Mouse (Mus musculus): ENCODE data around the gene Adcy9. TPM values are rescaled to one million over a fixed set of nuclear protein-coding genes. Genes with fewer than 3 reads are reported as not detected.

Adcy9 gene
- polyA plus RNA-seq, 1 experiment from 2014 or later: 10.4 TPM

- 97% methylated on average over 4 of the region's 4 CpGs for WGBS (ENCODE audit: missing documents)
- H3K79me2 ChIP-seq (ENCODE audit: inconsistent target): peaks cover 98% of the 10 kb centered on the region
- no peak overlapping the region for H3K27ac ChIP-seq
- no peak overlapping the region for H3K4me3 ChIP-seq (ENCODE audit: inconsistent target)
- peaks cover 7% of the 10 kb centered on the region; the same call in 1 of the 2 replicates for H3K36me3 ChIP-seq (ENCODE audit: inconsistent target)
Measured at GRCm38 (mm10) chr16:4412298-4412697, 8.0 kb downstream of the Adcy9 start.

- Histone ChIP-seq H3K4me3 (ENCODE audit: inconsistent target) (no peak overlapping the region), H3K79me2 (ENCODE audit: inconsistent target) (peaks cover 97% of the 10 kb centered on the region), H3K36me3 (ENCODE audit: inconsistent target) (peaks cover 7% of the 10 kb centered on the region; the same call in 1 of the 2 replicates), H3K27ac (no peak overlapping the region)
- 40% methylated on average over 2 of the region's 2 CpGs for WGBS (ENCODE audit: missing documents)
Measured at GRCm38 (mm10) chr16:4411296-4411695, 9.0 kb downstream of the Adcy9 start.

- Histone ChIP-seq H3K4me3 (ENCODE audit: inconsistent target) (no peak overlapping the region), H3K27ac (no peak overlapping the region), H3K36me3 (ENCODE audit: inconsistent target) (peaks cover 5% of the 10 kb centered on the region; the same call in 1 of the 2 replicates), H3K79me2 (ENCODE audit: inconsistent target) (peaks cover 82% of the 10 kb centered on the region)
- 95% methylated on average over 2 of the region's 2 CpGs for WGBS (ENCODE audit: missing documents)
Measured at GRCm38 (mm10) chr16:4407536-4407935, 12.8 kb downstream of the Adcy9 start.

- H3K27ac ChIP-seq: no peak overlapping the region
- H3K4me3 ChIP-seq (ENCODE audit: inconsistent target): no peak overlapping the region
- no peaks in the 10 kb centered on the region; the same call in 1 of the 2 replicates for H3K36me3 ChIP-seq (ENCODE audit: inconsistent target)
- WGBS (ENCODE audit: missing documents): 93% methylated on average over 4 of the region's 4 CpGs
- peaks cover 76% of the 10 kb centered on the region for H3K79me2 ChIP-seq (ENCODE audit: inconsistent target)
Measured at GRCm38 (mm10) chr16:4406706-4407105, 13.6 kb downstream of the Adcy9 start.

GRCm38 (mm10) chr16:4406047-4406586, 14.2 kb downstream of the Adcy9 start:
- no peak overlapping the region for H3K27ac ChIP-seq
- H3K4me3 ChIP-seq (ENCODE audit: inconsistent target): no peak overlapping the region
- H3K36me3 ChIP-seq (ENCODE audit: inconsistent target): no peaks in the 10 kb centered on the region; the same call in 1 of the 2 replicates
- peaks cover 76% of the 10 kb centered on the region for H3K79me2 ChIP-seq (ENCODE audit: inconsistent target)
- WGBS (ENCODE audit: missing documents): 89% methylated on average over 6 of the region's 6 CpGs

- no peak overlapping the region for H3K27ac ChIP-seq
- no peaks in the 10 kb centered on the region; the same call in 1 of the 2 replicates for H3K36me3 ChIP-seq (ENCODE audit: inconsistent target)
- H3K4me3 ChIP-seq (ENCODE audit: inconsistent target): no peak overlapping the region
- whole genome bisulfite sequencing (ENCODE audit: missing documents): 53% methylated on average over 8 of the region's 8 CpGs
- peaks cover 76% of the 10 kb centered on the region for H3K79me2 ChIP-seq (ENCODE audit: inconsistent target)
Measured at GRCm38 (mm10) chr16:4404933-4405761, 15.2 kb downstream of the Adcy9 start.

GRCm38 (mm10) chr16:4401109-4401508, 19.2 kb downstream of the Adcy9 start:
- Histone ChIP-seq H3K27ac (no peak overlapping the region), H3K79me2 (ENCODE audit: inconsistent target) (peaks cover 67% of the 10 kb centered on the region; the same call in 1 of the 2 replicates), H3K36me3 (ENCODE audit: inconsistent target) (no peaks in the 10 kb centered on the region), H3K4me3 (ENCODE audit: inconsistent target) (no peak overlapping the region)
- WGBS (ENCODE audit: missing documents): 100% methylated on average over 1 of the region's 1 CpGs

- no peaks in the 10 kb centered on the region for H3K36me3 ChIP-seq (ENCODE audit: inconsistent target)
- WGBS (ENCODE audit: missing documents): 79% methylated on average over 5 of the region's 5 CpGs
Measured at GRCm38 (mm10) chr16:4399471-4400223, 20.7 kb downstream of the Adcy9 start.

GRCm38 (mm10) chr16:4398782-4399181, 21.5 kb downstream of the Adcy9 start:
- Histone ChIP-seq H3K79me2 (ENCODE audit: inconsistent target) (peaks cover 64% of the 10 kb centered on the region; the same call in 1 of the 2 replicates), H3K36me3 (ENCODE audit: inconsistent target) (no peaks in the 10 kb centered on the region), H3K4me3 (ENCODE audit: inconsistent target) (no peak overlapping the region), H3K27ac (no peak overlapping the region)
- 92% methylated on average over 2 of the region's 2 CpGs for WGBS (ENCODE audit: missing documents)

More at GRCm38 (mm10) chr16:4399471-4400223, 20.7 kb downstream of the Adcy9 start:
- H3K79me2 ChIP-seq (ENCODE audit: inconsistent target): peaks cover 70% of the 10 kb centered on the region; the same call in 1 of the 2 replicates
- no peak overlapping the region for H3K4me3 ChIP-seq (ENCODE audit: inconsistent target)
- no peak overlapping the region for H3K27ac ChIP-seq

GRCm38 (mm10) chr16:4397636-4398035, 22.7 kb downstream of the Adcy9 start:
- Histone ChIP-seq H3K36me3 (ENCODE audit: inconsistent target) (no peaks in the 10 kb centered on the region), H3K4me3 (ENCODE audit: inconsistent target) (no peak overlapping the region), H3K27ac (no peak overlapping the region), H3K79me2 (ENCODE audit: inconsistent target) (peaks cover 68% of the 10 kb centered on the region; the same call in 1 of the 2 replicates)
- 78% methylated on average over 7 of the region's 7 CpGs for WGBS (ENCODE audit: missing documents)

- H3K4me3 ChIP-seq (ENCODE audit: inconsistent target): no peak overlapping the region
- H3K27ac ChIP-seq: no peak overlapping the region
- peaks cover 66% of the 10 kb centered on the region; the same call in 1 of the 2 replicates for H3K79me2 ChIP-seq (ENCODE audit: inconsistent target)
- 91% methylated on average over 10 of the region's 10 CpGs for WGBS (ENCODE audit: missing documents)
- no peaks in the 10 kb centered on the region for H3K36me3 ChIP-seq (ENCODE audit: inconsistent target)
Measured at GRCm38 (mm10) chr16:4395687-4396341, 24.5 kb downstream of the Adcy9 start.

GRCm38 (mm10) chr16:4394991-4395590, 25.2 kb downstream of the Adcy9 start:
- H3K79me2 ChIP-seq (ENCODE audit: inconsistent target): peaks cover 59% of the 10 kb centered on the region; the same call in 1 of the 2 replicates
- H3K4me3 ChIP-seq (ENCODE audit: inconsistent target): no peak overlapping the region
- H3K27ac ChIP-seq: no peak overlapping the region
- 100% methylated on average over 3 of the region's 4 CpGs for WGBS (ENCODE audit: missing documents)
- no peaks in the 10 kb centered on the region for H3K36me3 ChIP-seq (ENCODE audit: inconsistent target)

GRCm38 (mm10) chr16:4383473-4384038, 36.7 kb downstream of the Adcy9 start:
- WGBS (ENCODE audit: missing documents): 69% methylated on average over 4 of the region's 4 CpGs
- H3K79me2 ChIP-seq (ENCODE audit: inconsistent target): peaks cover 56% of the 10 kb centered on the region
- H3K27ac ChIP-seq: peak overlapping the region; percentile 65
- no peaks in the 10 kb centered on the region for H3K36me3 ChIP-seq (ENCODE audit: inconsistent target)
- H3K4me3 ChIP-seq (ENCODE audit: inconsistent target): no peak overlapping the region

All from macrophage (primary cell).